Mouse (Mus musculus) kidney, postnatal 0 days (tissue): ENCODE results near the gene Shc3. TPM values are rescaled to one million over a fixed set of nuclear protein-coding genes. Genes with fewer than 3 reads are reported as not detected.
A peak's percentile ranks its signal among the peaks of the same experiment; 100 is the strongest.

ENCODE experiments used
- ATAC-seq: fragments of 200-750 bp; cut with Nextera tagmentation; replicated peaks from 2 replicates; pipeline ENCODE4 v1.8.0; 2017; ENCODE audit warnings: low read depth, moderate number of reproducible peaks, moderate TSS enrichment, moderate library complexity; ENCODE audit not compliant: low FRiP score
- DNase-seq: peaks from one replicate; pipeline ENCODE4 v3.0.0-alpha.2; 2016; ENCODE audit warnings: low spot score
- H3K27ac ChIP-seq: fragments of 300-500 bp; sonication (generic); 2 replicates; pipeline ENCODE4 v1.5.1; 2014; ENCODE audit warnings: mild to moderate bottlenecking
- H3K27me3 ChIP-seq: fragments of 300-500 bp; sonication (generic); 2 replicates; pipeline ENCODE4 v1.6.1; 2014; ENCODE audit warnings: low read length, mixed read lengths; ENCODE audit not compliant: insufficient read depth
- H3K36me3 ChIP-seq: fragments of 300-500 bp; sonication (generic); 2 replicates; pipeline ENCODE4 v1.6.1; 2014; ENCODE audit warnings: low read length, mixed read lengths; ENCODE audit not compliant: insufficient read depth
- H3K4me1 ChIP-seq: fragments of 300-500 bp; sonication (generic); replicated peaks from 2 replicates; pipeline ENCODE4 v1.6.1; 2014; ENCODE audit warnings: antibody characterized with exemption, low read length, mixed read lengths; ENCODE audit not compliant: insufficient read depth
- H3K4me2 ChIP-seq: fragments of 300-500 bp; sonication (generic); 2 replicates; pipeline ENCODE4 v1.6.1; 2014; ENCODE audit warnings: mild to moderate bottlenecking, low read length, moderate library complexity, mixed read lengths
- H3K4me3 ChIP-seq: fragments of 300-500 bp; sonication (generic); replicated peaks from 2 replicates; pipeline ENCODE4 v1.5.1; 2014; ENCODE audit warnings: low read depth, low read length
- H3K9ac ChIP-seq: fragments of 300-500 bp; sonication (generic); 2 replicates; pipeline ENCODE4 v1.6.1; 2014; ENCODE audit warnings: low read depth, low read length
- H3K9me3 ChIP-seq: fragments of 300-500 bp; sonication (generic); replicated peaks from 2 replicates; pipeline ENCODE4 v1.6.1; 2016; ENCODE audit warnings: low read length, inconsistent platforms, mixed read lengths
- CTCF ChIP-seq: IDR thresholded peaks from 2 replicates; pipeline ENCODE4 v1.5.1; 2016; ENCODE audit warnings: antibody characterized with exemption, low read depth, mild to moderate bottlenecking, moderate library complexity
- WGBS: fragments of 180-500 bp; shearing (Covaris S2); extraction: QIAGEN DNeasy Blood & Tissue Kit; methylation state at CpG from one replicate; pipeline ENCODE4 v1.1.7; 2014; 5-methylcytosine and 5-hydroxymethylcytosine counted together
- polyA plus RNA-seq: library from polyadenylated mRNA; unstranded; fragments of >200 nt; fragmentation: Nextera tagmentation; extraction: Ambion mirVana; gene quantifications from 2 replicates; pipeline ENCODE4 v1.2.1, GENCODE M21; 2015

Gene Shc3
- polyA plus RNA-seq, 1 experiment from 2014 or later: 0.34 TPM

DNA sequence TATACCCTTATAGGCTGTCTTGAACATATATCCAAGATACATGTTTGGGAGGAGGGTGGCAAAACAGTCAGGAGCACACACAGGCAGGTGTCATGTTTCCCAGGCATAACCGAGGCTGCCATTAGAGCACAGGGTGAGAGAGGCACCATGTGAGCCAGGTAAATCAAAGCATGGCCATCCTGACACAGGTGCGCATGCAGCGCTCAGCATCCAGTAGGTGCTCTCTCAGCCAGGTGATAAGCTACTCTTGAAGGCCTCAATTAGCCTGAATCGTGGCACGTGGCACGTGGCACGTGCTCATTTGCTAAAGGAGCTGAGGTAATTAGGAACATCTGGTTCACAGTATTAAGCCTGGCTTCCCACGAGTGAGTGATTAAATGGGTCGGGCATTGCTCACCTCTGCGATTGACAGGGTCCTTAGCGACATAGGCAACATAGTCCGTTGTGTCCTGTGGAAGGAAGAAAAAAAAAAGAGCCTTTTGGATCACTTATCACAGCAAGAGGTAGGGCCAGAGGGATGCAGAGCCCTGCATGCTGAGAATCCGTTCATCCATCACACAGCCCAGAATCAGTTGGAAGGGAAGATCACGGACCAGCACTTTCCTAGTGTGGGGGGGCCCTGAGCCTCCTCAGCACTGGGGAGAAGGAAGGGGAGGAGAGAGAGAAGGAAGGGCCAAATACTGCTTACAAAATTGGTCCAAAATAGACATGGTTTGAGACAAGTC lies 102.9 kb downstream of the Shc3 start:
- no peak overlapping the region for H3K4me3 ChIP-seq
- no peak for ATAC-seq
- no peak overlapping the region for H3K4me2 ChIP-seq
- 62% methylated on average over 14 of the region's 14 CpGs for WGBS
- H3K4me1 ChIP-seq: no peaks in the 10 kb centered on the region
- no peaks in the 10 kb centered on the region for H3K9me3 ChIP-seq
- no peak overlapping the region for H3K27ac ChIP-seq
- no peak overlapping the region for H3K9ac ChIP-seq
- no peaks in the 10 kb centered on the region for H3K36me3 ChIP-seq
- H3K27me3 ChIP-seq: no peaks in the 10 kb centered on the region
- TF ChIP-seq CTCF: no peak
- no peak for DNase-seq

DNA sequence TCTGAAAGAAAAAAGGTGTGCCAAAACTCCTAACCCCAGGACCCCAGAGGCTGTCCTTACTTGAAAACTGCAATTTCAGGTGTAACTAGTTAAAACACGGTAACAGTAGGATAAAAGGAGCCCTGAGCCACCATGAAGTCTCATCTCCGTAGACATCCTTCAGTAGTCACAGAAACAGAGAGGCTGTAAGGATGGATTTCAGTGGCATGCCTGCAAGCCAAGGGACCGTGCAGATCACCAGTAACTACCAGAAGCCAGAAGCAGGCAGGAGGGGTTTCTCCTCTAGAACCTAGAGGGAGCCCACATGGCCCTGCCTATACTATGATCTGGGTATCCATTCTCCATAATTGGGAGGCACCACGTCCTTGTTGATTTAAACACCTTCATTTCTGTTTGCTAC lies 104.9 kb downstream of the Shc3 start:
- no peak overlapping the region for H3K9ac ChIP-seq
- TF ChIP-seq CTCF: no peak
- ATAC-seq: no peak
- H3K9me3 ChIP-seq: no peaks in the 10 kb centered on the region
- no peak overlapping the region for H3K4me2 ChIP-seq
- 42% methylated on average over 4 of the region's 4 CpGs for WGBS
- no peaks in the 10 kb centered on the region for H3K27me3 ChIP-seq
- no peaks in the 10 kb centered on the region for H3K4me1 ChIP-seq
- DNase-seq: peak; percentile 74
- no peaks in the 10 kb centered on the region for H3K36me3 ChIP-seq
- no peak overlapping the region for H3K4me3 ChIP-seq
- H3K27ac ChIP-seq: no peak overlapping the region

DNA sequence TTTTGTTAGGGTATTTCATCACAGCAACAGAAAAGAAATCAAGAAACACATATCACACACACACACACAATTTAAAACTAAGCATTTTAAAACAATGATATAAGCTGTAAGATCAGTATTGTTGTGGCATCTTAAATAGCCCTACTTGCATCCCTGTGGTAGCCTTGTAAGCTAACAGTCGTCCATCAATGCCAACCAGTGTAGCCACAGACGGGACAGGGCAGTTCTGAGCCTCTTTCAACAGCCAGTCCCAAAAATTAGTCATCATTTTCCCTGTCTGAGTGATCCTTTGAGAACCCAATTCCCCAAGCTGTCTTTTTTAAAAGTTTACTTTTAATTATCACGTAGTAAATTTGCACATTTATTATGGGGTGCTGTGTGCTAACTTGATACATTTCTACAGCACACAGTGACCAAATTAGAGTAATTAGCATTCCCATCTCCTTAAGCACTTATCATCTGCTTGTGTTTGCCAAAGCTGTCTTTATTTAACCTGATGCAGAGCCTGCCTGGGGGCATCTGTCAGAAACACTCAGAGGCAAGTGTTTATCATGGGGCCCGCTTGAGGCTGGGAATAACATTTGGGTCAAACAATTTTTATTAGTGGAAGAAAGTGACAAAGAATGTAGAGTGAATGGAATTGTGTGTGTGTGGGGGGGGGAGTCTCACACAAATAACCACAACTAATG lies 112.9 kb downstream of the Shc3 start:
- 45% methylated on average over 4 of the region's 4 CpGs for WGBS
- ATAC-seq (no peak), DNase-seq (no peak)
- TF ChIP-seq CTCF: no peak
- Histone ChIP-seq H3K36me3 (no peaks in the 10 kb centered on the region), H3K9ac (no peak overlapping the region), H3K4me3 (no peak overlapping the region), H3K4me1 (no peaks in the 10 kb centered on the region), H3K27ac (no peak overlapping the region), H3K4me2 (no peak overlapping the region), H3K9me3 (no peaks in the 10 kb centered on the region), H3K27me3 (no peaks in the 10 kb centered on the region)

DNA sequence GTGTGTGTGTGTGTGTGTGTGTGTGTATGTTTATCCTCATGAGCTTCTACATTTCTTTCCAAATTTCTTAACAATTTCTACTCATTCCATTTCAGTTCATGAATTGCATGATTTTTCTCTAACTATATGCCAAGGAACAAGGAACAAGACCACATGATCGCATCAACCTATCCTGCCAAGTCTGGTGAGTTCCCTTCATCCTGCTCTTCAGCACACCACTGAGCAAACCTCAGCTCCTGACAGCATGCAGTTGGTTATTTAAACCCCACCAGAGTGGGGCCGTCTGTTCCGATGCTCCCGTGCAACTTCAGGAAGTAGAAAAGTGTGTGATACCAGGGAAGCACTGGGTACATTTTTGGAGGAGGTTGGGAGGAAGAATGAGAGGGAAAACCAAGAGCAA lies 122.7 kb downstream of the Shc3 start:
- Histone ChIP-seq H3K27ac (no peak overlapping the region), H3K4me2 (no peak overlapping the region), H3K27me3 (no peaks in the 10 kb centered on the region), H3K4me1 (no peaks in the 10 kb centered on the region), H3K9ac (no peak overlapping the region), H3K36me3 (no peaks in the 10 kb centered on the region), H3K4me3 (no peak overlapping the region), H3K9me3 (no peaks in the 10 kb centered on the region)
- 67% methylated on average over 4 of the region's 4 CpGs for WGBS
- DNase-seq (no peak), ATAC-seq (no peak)
- no peak for TF ChIP-seq CTCF

DNA sequence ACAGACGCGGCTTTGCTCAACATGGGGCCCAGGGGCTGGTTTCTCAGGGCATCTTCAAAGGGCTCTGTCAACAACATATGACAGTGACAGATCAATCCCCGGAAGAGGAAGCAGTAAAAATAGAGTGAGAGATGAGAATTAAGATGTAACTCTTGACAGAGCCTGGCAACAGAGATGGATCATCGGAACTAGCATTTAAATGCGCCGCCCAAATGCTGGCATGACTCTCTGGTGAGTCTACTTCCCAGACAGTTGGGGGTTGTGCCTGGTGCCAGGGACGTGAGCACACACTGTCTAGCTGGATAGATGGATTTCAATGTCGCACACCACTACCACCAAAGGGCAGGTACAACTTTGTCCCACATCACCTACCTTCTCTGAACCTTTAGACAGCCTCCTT lies 126.3 kb downstream of the Shc3 start:
- no peaks in the 10 kb centered on the region for H3K27me3 ChIP-seq
- no peak overlapping the region for H3K4me2 ChIP-seq
- WGBS: 84% methylated on average over 8 of the region's 8 CpGs
- H3K36me3 ChIP-seq: no peaks in the 10 kb centered on the region
- TF ChIP-seq CTCF: no peak
- no peaks in the 10 kb centered on the region for H3K4me1 ChIP-seq
- DNase-seq (no peak), ATAC-seq (no peak)
- H3K9ac ChIP-seq: no peak overlapping the region
- no peaks in the 10 kb centered on the region for H3K9me3 ChIP-seq
- no peak overlapping the region for H3K4me3 ChIP-seq
- H3K27ac ChIP-seq: no peak overlapping the region

DNA sequence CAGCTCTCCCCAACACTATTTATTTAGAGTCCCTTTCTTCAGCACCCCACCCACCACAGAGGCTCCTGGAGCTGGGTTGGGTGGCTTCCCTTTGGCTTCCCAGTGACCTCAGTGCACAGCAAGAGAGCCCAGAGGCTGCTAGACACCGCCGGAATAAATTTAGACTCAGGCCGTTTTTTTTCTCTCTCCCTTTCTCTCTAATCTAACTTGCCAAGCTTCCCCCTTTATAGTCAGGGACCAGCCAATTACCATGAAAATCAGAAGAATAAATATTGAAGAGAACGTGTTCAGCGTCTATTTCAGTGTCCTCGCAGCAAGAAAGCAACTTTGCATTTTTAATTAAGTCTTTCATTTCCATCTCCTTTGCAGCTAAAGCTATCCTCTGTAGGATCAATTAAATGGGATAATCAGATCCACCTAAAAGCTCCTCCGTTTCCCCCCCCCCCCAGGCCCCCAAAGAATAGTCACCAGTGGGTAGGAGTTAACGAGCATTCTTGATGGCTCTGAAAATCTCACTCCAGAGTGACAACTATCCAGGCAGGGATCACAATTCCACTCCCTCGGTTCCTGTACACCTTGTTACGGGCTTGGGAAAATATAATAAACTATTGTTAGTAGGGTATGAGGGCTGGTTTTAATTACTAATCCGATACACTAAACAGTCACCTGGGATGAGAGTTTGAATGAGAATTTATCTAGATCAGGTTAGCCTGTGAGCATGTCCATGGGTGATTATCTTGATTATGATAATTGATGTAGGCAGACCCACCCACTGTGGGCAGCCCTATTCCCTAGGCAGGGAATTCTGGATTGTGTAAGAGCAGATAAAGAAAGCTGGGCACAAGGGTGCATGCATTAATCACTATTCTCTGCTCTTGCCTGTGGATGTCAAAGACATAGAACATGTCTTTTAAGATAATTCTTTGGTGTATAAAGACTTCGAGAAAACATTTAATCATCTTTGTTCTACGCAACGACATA lies 131.8 kb downstream of the Shc3 start:
- ATAC-seq (no peak), DNase-seq (no peak)
- Histone ChIP-seq H3K27me3 (no peaks in the 10 kb centered on the region), H3K9me3 (no peaks in the 10 kb centered on the region), H3K9ac (no peak overlapping the region), H3K4me3 (no peak overlapping the region), H3K36me3 (no peaks in the 10 kb centered on the region), H3K4me2 (no peak overlapping the region), H3K27ac (no peak overlapping the region), H3K4me1 (no peaks in the 10 kb centered on the region)
- no peak for TF ChIP-seq CTCF
- WGBS: 85% methylated on average over 14 of the region's 14 CpGs
